Mouse (Mus musculus): Measurements from ENCODE around the gene Trcg1. TPM values are rescaled to one million over a fixed set of nuclear protein-coding genes. Genes with fewer than 3 reads are reported as not detected.

The Trcg1 gene
- polyA plus RNA-seq, 1 experiment from 2014 or later = not detected

GRCm38 (mm10) chr9:57256861-57257260 is 20.5 kb downstream of the Trcg1 start:
- 94% methylated on average over 11 of the region's 11 CpGs for WGBS
- no peak for ATAC-seq
- Histone ChIP-seq H3K4me3 (ENCODE audit: low read length) (no peak overlapping the region), H3K36me3 (ENCODE audit: control insufficient read depth, insufficient read depth, low read length) (peaks cover 49% of the 10 kb centered on the region), H3K27me3 (replicated peaks; ENCODE audit: control insufficient read depth, insufficient read depth, low read length) (no peaks in the 10 kb centered on the region), H3K4me2 (ENCODE audit: low read depth, low read length) (no peak overlapping the region), H3K9me3 (ENCODE audit: control insufficient read depth, low read length) (no peaks in the 10 kb centered on the region), H3K4me1 (ENCODE audit: control insufficient read depth, insufficient read depth, low read length) (peaks cover 23% of the 10 kb centered on the region), H3K27ac (ENCODE audit: low read length) (no peak overlapping the region), H3K9ac (ENCODE audit: low read depth, low read length) (peak overlapping the region; percentile 11; the same call in 1 of the 2 replicates)

GRCm38 (mm10) chr9:57257627-57258026 is 21.3 kb downstream of the Trcg1 start:
- Histone ChIP-seq H3K9ac (ENCODE audit: low read depth, low read length) (no peak overlapping the region), H3K4me3 (ENCODE audit: low read length) (no peak overlapping the region), H3K36me3 (ENCODE audit: control insufficient read depth, insufficient read depth, low read length) (peaks cover 45% of the 10 kb centered on the region), H3K27me3 (replicated peaks; ENCODE audit: control insufficient read depth, insufficient read depth, low read length) (no peaks in the 10 kb centered on the region), H3K4me1 (ENCODE audit: control insufficient read depth, insufficient read depth, low read length) (peaks cover 23% of the 10 kb centered on the region), H3K4me2 (ENCODE audit: low read depth, low read length) (no peak overlapping the region), H3K27ac (ENCODE audit: low read length) (no peak overlapping the region), H3K9me3 (ENCODE audit: control insufficient read depth, low read length) (no peaks in the 10 kb centered on the region)
- 94% methylated on average over 9 of the region's 9 CpGs for WGBS
- no peak for ATAC-seq

- Histone ChIP-seq H3K4me3 (ENCODE audit: low read length) (no peak overlapping the region), H3K4me1 (ENCODE audit: control insufficient read depth, insufficient read depth, low read length) (peaks cover 18% of the 10 kb centered on the region), H3K9ac (ENCODE audit: low read depth, low read length) (no peak overlapping the region), H3K27ac (ENCODE audit: low read length) (no peak overlapping the region), H3K36me3 (ENCODE audit: control insufficient read depth, insufficient read depth, low read length) (peaks cover 25% of the 10 kb centered on the region), H3K9me3 (ENCODE audit: control insufficient read depth, low read length) (no peaks in the 10 kb centered on the region), H3K27me3 (replicated peaks; ENCODE audit: control insufficient read depth, insufficient read depth, low read length) (no peaks in the 10 kb centered on the region), H3K4me2 (ENCODE audit: low read depth, low read length) (peak overlapping the region; percentile 77)
- 2% methylated on average over 3 of the region's 3 CpGs for WGBS
- peak; percentile 8; the same call in 1 of the 2 replicates for ATAC-seq
Measured at GRCm38 (mm10) chr9:57259736-57260135, 23.4 kb downstream of the Trcg1 start.

- ATAC-seq = 0 out of 2 replicates have a peak, but pooled peaks have one; percentile 1
- Histone ChIP-seq H3K9me3 (ENCODE audit: control insufficient read depth, low read length) (no peaks in the 10 kb centered on the region), H3K4me1 (ENCODE audit: control insufficient read depth, insufficient read depth, low read length) (peaks cover 17% of the 10 kb centered on the region), H3K4me2 (ENCODE audit: low read depth, low read length) (peak overlapping the region; percentile 77), H3K27ac (ENCODE audit: low read length) (peak overlapping the region; percentile 88), H3K4me3 (ENCODE audit: low read length) (peak overlapping the region; percentile 83), H3K27me3 (replicated peaks; ENCODE audit: control insufficient read depth, insufficient read depth, low read length) (no peaks in the 10 kb centered on the region), H3K9ac (ENCODE audit: low read depth, low read length) (peak overlapping the region; percentile 94), H3K36me3 (ENCODE audit: control insufficient read depth, insufficient read depth, low read length) (peaks cover 22% of the 10 kb centered on the region)
- 7% methylated on average over 12 of the region's 12 CpGs for WGBS
Measured at GRCm38 (mm10) chr9:57260940-57261339, 24.6 kb downstream of the Trcg1 start.

- Histone ChIP-seq H3K4me2 (ENCODE audit: low read depth, low read length) (peak overlapping the region; percentile 77), H3K36me3 (ENCODE audit: control insufficient read depth, insufficient read depth, low read length) (peaks cover 17% of the 10 kb centered on the region), H3K4me3 (ENCODE audit: low read length) (peak overlapping the region; percentile 83), H3K9ac (ENCODE audit: low read depth, low read length) (peak overlapping the region; percentile 94), H3K9me3 (ENCODE audit: control insufficient read depth, low read length) (no peaks in the 10 kb centered on the region), H3K27me3 (replicated peaks; ENCODE audit: control insufficient read depth, insufficient read depth, low read length) (no peaks in the 10 kb centered on the region), H3K27ac (ENCODE audit: low read length) (peak overlapping the region; percentile 88), H3K4me1 (ENCODE audit: control insufficient read depth, insufficient read depth, low read length) (peaks cover 17% of the 10 kb centered on the region)
- WGBS = under 1% methylated on average over 26 of the region's 26 CpGs
- ATAC-seq = peak; percentile 52
Measured at GRCm38 (mm10) chr9:57261516-57261912, 25.2 kb downstream of the Trcg1 start.

GRCm38 (mm10) chr9:57261913-57262794 is 25.8 kb downstream of the Trcg1 start, which contains the start of gene 1700017B05Rik:
TSS of gene 1700017B05Rik (minus strand) at chr9:57262612.
- WGBS = under 1% methylated on average over 85 of the region's 87 CpGs
- peak within 1 kb of the TSS; percentile 94 for H3K9ac ChIP-seq (ENCODE audit: low read depth, low read length)
- H3K4me1 ChIP-seq (ENCODE audit: control insufficient read depth, insufficient read depth, low read length) = peaks cover 17% of the 10 kb centered on the region
- H3K9me3 ChIP-seq (ENCODE audit: control insufficient read depth, low read length) = no peaks in the 10 kb centered on the region
- ATAC-seq = peak; percentile 86
- peak within 1 kb of the TSS; percentile 88 for H3K27ac ChIP-seq (ENCODE audit: low read length)
- peaks cover 11% of the 10 kb centered on the region; the same call in 1 of the 2 replicates for H3K36me3 ChIP-seq (ENCODE audit: control insufficient read depth, insufficient read depth, low read length)
- H3K4me3 ChIP-seq (ENCODE audit: low read length) = peak within 1 kb of the TSS; percentile 83
- H3K27me3 ChIP-seq (replicated peaks; ENCODE audit: control insufficient read depth, insufficient read depth, low read length) = no peaks in the 10 kb centered on the region
- H3K4me2 ChIP-seq (ENCODE audit: low read depth, low read length) = peak within 1 kb of the TSS; percentile 77

GRCm38 (mm10) chr9:57262795-57263684 is 26.7 kb downstream of the Trcg1 start:
- H3K9ac ChIP-seq (ENCODE audit: low read depth, low read length) = peak overlapping the region; percentile 94
- peak overlapping the region; percentile 77 for H3K4me2 ChIP-seq (ENCODE audit: low read depth, low read length)
- H3K9me3 ChIP-seq (ENCODE audit: control insufficient read depth, low read length) = no peaks in the 10 kb centered on the region
- H3K27ac ChIP-seq (ENCODE audit: low read length) = no peak overlapping the region
- peaks cover 4% of the 10 kb centered on the region; the same call in 1 of the 2 replicates for H3K36me3 ChIP-seq (ENCODE audit: control insufficient read depth, insufficient read depth, low read length)
- H3K4me3 ChIP-seq (ENCODE audit: low read length) = peak overlapping the region; percentile 83
- WGBS = 52% methylated on average over 13 of the region's 13 CpGs
- H3K4me1 ChIP-seq (ENCODE audit: control insufficient read depth, insufficient read depth, low read length) = peaks cover 17% of the 10 kb centered on the region
- ATAC-seq = no peak
- no peaks in the 10 kb centered on the region for H3K27me3 ChIP-seq (replicated peaks; ENCODE audit: control insufficient read depth, insufficient read depth, low read length)

- Histone ChIP-seq H3K9me3 (ENCODE audit: control insufficient read depth, low read length) (no peaks in the 10 kb centered on the region), H3K4me1 (ENCODE audit: control insufficient read depth, insufficient read depth, low read length) (peaks cover 14% of the 10 kb centered on the region), H3K4me2 (ENCODE audit: low read depth, low read length) (no peak overlapping the region), H3K27me3 (replicated peaks; ENCODE audit: control insufficient read depth, insufficient read depth, low read length) (no peaks in the 10 kb centered on the region), H3K36me3 (ENCODE audit: control insufficient read depth, insufficient read depth, low read length) (no peaks in the 10 kb centered on the region), H3K4me3 (ENCODE audit: low read length) (no peak overlapping the region), H3K27ac (ENCODE audit: low read length) (no peak overlapping the region), H3K9ac (ENCODE audit: low read depth, low read length) (no peak overlapping the region)
- WGBS = 34% methylated on average over 5 of the region's 5 CpGs
- ATAC-seq = no peak
Measured at GRCm38 (mm10) chr9:57265125-57265524, 28.8 kb downstream of the Trcg1 start.

GRCm38 (mm10) chr9:57267421-57267820 is 31.1 kb downstream of the Trcg1 start:
- WGBS = 68% methylated on average over 5 of the region's 5 CpGs
- peaks cover 4% of the 10 kb centered on the region; the same call in 1 of the 2 replicates for H3K4me1 ChIP-seq (ENCODE audit: control insufficient read depth, insufficient read depth, low read length)
- H3K27me3 ChIP-seq (replicated peaks; ENCODE audit: control insufficient read depth, insufficient read depth, low read length) = no peaks in the 10 kb centered on the region
- H3K27ac ChIP-seq (ENCODE audit: low read length) = no peak overlapping the region
- H3K4me2 ChIP-seq (ENCODE audit: low read depth, low read length) = no peak overlapping the region
- no peak overlapping the region for H3K4me3 ChIP-seq (ENCODE audit: low read length)
- no peaks in the 10 kb centered on the region for H3K36me3 ChIP-seq (ENCODE audit: control insufficient read depth, insufficient read depth, low read length)
- ATAC-seq = no peak
- H3K9ac ChIP-seq (ENCODE audit: low read depth, low read length) = no peak overlapping the region
- no peaks in the 10 kb centered on the region for H3K9me3 ChIP-seq (ENCODE audit: control insufficient read depth, low read length)

Data from intestine, embryonic 16.5 days (tissue).